8 mouse cellular contexts compared by ENCODE assay signal in genomic region chr10:86473637-86474154, GRCm38 (mm10). TPM values are rescaled to one million over a fixed set of nuclear protein-coding genes. Genes with fewer than 3 reads are reported as not detected.
DNase-seq lines count a peak whose midpoint lies in the region; ATAC-seq lines count a peak whose summit lies in the region.

No protein-coding gene starts in this region.

- H3K9ac ChIP-seq in midbrain, embryonic 11.5 days (ENCODE audit: low read length): no peak overlapping the region

- 47% methylated on average over 3 of the region's 3 CpGs for WGBS in midbrain, embryonic 11.5 days

- no peak overlapping the region for H3K4me3 ChIP-seq in midbrain, embryonic 11.5 days (ENCODE audit: low read depth, low read length)

- H3K9me3 ChIP-seq in midbrain, embryonic 11.5 days (ENCODE audit: control insufficient read depth, low read length): no peaks in the 10 kb centered on the region

- no peaks in the 10 kb centered on the region for H3K4me1 ChIP-seq in midbrain, embryonic 11.5 days (ENCODE audit: control insufficient read depth, insufficient read depth, low read length)

- no peak for DNase-seq in frontal cortex, postnatal 14 days (ENCODE audit: low spot score in 2 of 2)
- peak; percentile 33 for DNase-seq in right cerebral cortex, postnatal 4 days
- no peak for DNase-seq in right cerebral cortex, postnatal 25 days
- peak; percentile 65 for DNase-seq in cerebellum, adult 9-10 months
- peak; percentile 70 for DNase-seq in induced T-regulatory cell, adult 2 months (ENCODE audit: low read depth)
- DNase-seq in midbrain, embryonic 11.5 days (ENCODE audit: low spot score, missing footprints): peak; percentile 88

- no peaks in the 10 kb centered on the region for H3K36me3 ChIP-seq in midbrain, embryonic 11.5 days (ENCODE audit: control insufficient read depth, insufficient read depth, low read length)

- H3K27ac ChIP-seq in midbrain, embryonic 11.5 days (ENCODE audit: low read depth, low read length): no peak overlapping the region

- H3K4me2 ChIP-seq in midbrain, embryonic 11.5 days: no peak overlapping the region

- ATAC-seq in frontal cortex, adult (ENCODE audit: low TSS enrichment): peak; percentile 59
- no peak for ATAC-seq in midbrain, embryonic 11.5 days (ENCODE audit: low FRiP score)
- no peak for ATAC-seq in erythroid progenitor cell, adult 5-6 weeks (replicated peaks; ENCODE audit: low FRiP score, poor library complexity, severe bottlenecking)

- no peaks in the 10 kb centered on the region for H3K27me3 ChIP-seq in midbrain, embryonic 11.5 days (ENCODE audit: control insufficient read depth, insufficient read depth, low read length)

RNA-seq across cellular contexts. Expression of gene Syn3, which starts 25.0 kb away (rescaled TPM):
- 4.4 and 4.5 TPM in 2 replicates for polyA plus RNA-seq in midbrain, embryonic 11.5 days (2014; fragmentation: Nextera tagmentation; extraction: Ambion mirVana)
- not detected in 2 replicates for total RNA-seq in erythroid progenitor cell, adult 5-6 weeks (2015; ENCODE audit: low replicate concordance)
- total RNA-seq in erythroid progenitor cell, adult 5-6 weeks (2017; ENCODE audit: low replicate concordance): not detected in 2 replicates

Comparison
In these comparisons a context has a peak if more than half of its experiments do, and no peak if none do; other contexts are left out.
1. DNase-seq: peak in right cerebral cortex, postnatal 4 days (single experiment), cerebellum, adult 9-10 months (single experiment), induced T-regulatory cell, adult 2 months (single experiment) and midbrain, embryonic 11.5 days (single experiment); none in frontal cortex, postnatal 14 days (0 of 2) and right cerebral cortex, postnatal 25 days (single experiment).